Mouse (Mus musculus) myocyte (in vitro differentiated cells): ENCODE results near the gene Onecut1.

Source experiments
- CEBPB ChIP-seq: IDR thresholded peaks from 2 replicates; pipeline ENCODE4 v1.6.1; 2011; ENCODE audit warnings: mild to moderate bottlenecking, moderate library complexity; ENCODE audit not compliant: poor library complexity, insufficient read depth, severe bottlenecking
- E2F4 ChIP-seq: IDR thresholded peaks from one replicate; pipeline ENCODE4 v1.6.1; 2011; ENCODE audit warnings: mild to moderate bottlenecking, control low read depth, moderate library complexity; ENCODE audit not compliant: insufficient read depth
- MYOD1 ChIP-seq, 3 experiments: IDR thresholded peaks; one replicate each; pipeline ENCODE4 v1.6.1; 2011; ENCODE audit warnings: control low read depth in 2 of 3, low read depth in 2 of 3, mild to moderate bottlenecking in 2 of 3, moderate library complexity in 1 of 3; ENCODE audit not compliant: insufficient read length in 2 of 3, control insufficient read depth in 1 of 3
- POLR2A ChIP-seq: IDR thresholded peaks from one replicate; pipeline ENCODE4 v1.6.1; 2011; ENCODE audit warnings: low read depth, mild to moderate bottlenecking, control low read depth, moderate library complexity; ENCODE audit not compliant: insufficient read length
- POLR2AphosphoS2 ChIP-seq: IDR thresholded peaks from one replicate; pipeline ENCODE4 v1.6.1; 2011; ENCODE audit warnings: low read depth, control low read depth; ENCODE audit not compliant: insufficient read length
- SRF ChIP-seq: IDR thresholded peaks from one replicate; pipeline ENCODE4 v1.6.1; 2011; ENCODE audit warnings: low read depth; ENCODE audit not compliant: control insufficient read depth, insufficient read length
- TCF12 ChIP-seq: IDR thresholded peaks from one replicate; pipeline ENCODE4 v1.6.1; 2011; ENCODE audit warnings: mild to moderate bottlenecking, control low read depth; ENCODE audit not compliant: poor library complexity, insufficient read depth, severe bottlenecking
- USF1 ChIP-seq: IDR thresholded peaks from one replicate; pipeline ENCODE4 v1.6.1; 2011; ENCODE audit warnings: low read depth, mild to moderate bottlenecking, control low read depth, moderate library complexity

GRCm38 (mm10) chr9:74937761-74938160 lies 76.0 kb downstream of the Onecut1 start:
- TF ChIP-seq POLR2A: no peak
- TF ChIP-seq TCF12: no peak
- TF ChIP-seq USF1: no peak
- no peak for TF ChIP-seq MYOD1 (IDR thresholded peaks at IDR 0.05; ENCODE audit: control insufficient read depth in 1 of 3, insufficient read length in 2 of 3, low read depth in 2 of 3)
- no peak for TF ChIP-seq E2F4
- TF ChIP-seq POLR2AphosphoS2: no peak
- TF ChIP-seq SRF: no peak
- no peak for TF ChIP-seq CEBPB
